Mouse (Mus musculus): Measurements from ENCODE around the gene Dmkn.

DNA sequence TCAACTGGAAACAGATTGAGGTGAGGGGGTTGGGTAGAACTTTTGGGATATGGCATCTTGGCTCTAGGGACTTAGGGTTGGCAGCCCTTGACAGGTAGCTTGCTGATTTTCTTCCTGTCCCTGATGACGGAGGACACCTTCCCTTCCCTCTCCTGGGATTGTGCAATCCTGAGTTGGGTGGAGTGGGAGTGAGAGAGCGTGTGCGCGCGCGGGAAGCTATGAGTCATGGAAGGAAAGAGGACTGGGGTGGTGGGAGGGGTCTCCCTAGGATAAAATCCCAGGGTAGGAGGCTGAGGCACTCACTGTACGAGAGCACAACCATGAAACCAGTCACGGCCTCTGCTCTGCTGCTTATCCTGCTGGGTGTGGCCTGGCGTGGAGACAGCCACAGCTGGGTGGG, 12.5 kb downstream of the Dmkn start:
- TF ChIP-seq CTCF (IDR thresholded peaks at IDR 0.05; ENCODE audit: low read depth, low read length) (no peak), POLR2A (IDR thresholded peaks at IDR 0.05; ENCODE audit: borderline replicate concordance, low read depth, low read length) (no peak)
